In the genomic region with DNA sequence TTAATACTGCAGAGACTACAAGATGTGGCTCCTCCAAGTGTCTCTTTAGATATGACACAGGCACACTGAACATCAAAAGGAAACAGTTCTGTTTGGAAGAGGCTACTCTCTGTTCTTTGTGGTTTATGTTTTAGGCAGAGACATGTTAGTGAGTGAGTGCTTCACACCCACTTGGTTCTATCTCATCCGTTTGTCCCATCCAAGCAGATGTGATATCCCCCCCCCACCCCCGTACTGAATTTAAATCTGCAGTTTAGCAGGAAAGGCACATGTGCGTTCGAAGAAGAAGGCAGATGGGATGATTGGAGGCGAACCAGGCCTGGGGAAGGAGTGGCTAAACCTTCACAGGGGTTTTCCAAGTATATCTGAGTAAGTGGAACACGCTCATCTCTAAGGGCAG, we compare ENCODE assay signal across 17 mouse cellular contexts.
DNase-seq lines count a peak whose midpoint lies in the region; ATAC-seq and TF ChIP-seq lines count a peak whose summit lies in the region.
"Had no signal": no experiment of that assay in that cellular context is flagged by ENCODE, and none has a peak within 500 bp of the region (broad histone marks: within the 10 kb centered on the region; RNA-seq: fewer than 3 reads in every experiment).

No protein-coding gene starts in this region.

- no peak for DNase-seq in liver, postnatal 0 days
- peak; percentile 44 for DNase-seq in T-cell, adult 2 months (ENCODE audit: low spot score)
- peak; percentile 27 to 45 for DNase-seq in frontal cortex, postnatal 36 days (ENCODE audit: low spot score in 2 of 2)
- DNase-seq in right cerebral cortex, postnatal 14 days: peak; percentile 24
- no peak for DNase-seq in embryonic facial prominence, embryonic 10.5 days (ENCODE audit: low spot score)
- no peak for DNase-seq in adrenal gland, adult 8-10 months
- DNase-seq: adrenal gland, adult 2 months; cerebellum, postnatal 10 days; heart, adult 2 months; lung, postnatal 10 days had no signal

- TF ChIP-seq EP300 in liver, postnatal 0 days (IDR thresholded peaks at IDR 0.05; ENCODE audit: low read depth): no peak

- H3K27me3 ChIP-seq in liver, embryonic 12.5 days (replicated peaks): no peaks in the 10 kb centered on the region
- H3K27me3 ChIP-seq in liver, postnatal 0 days (ENCODE audit: insufficient read depth, low read length): no peaks in the 10 kb centered on the region
- H3K27me3 ChIP-seq in embryonic facial prominence, embryonic 10.5 days (replicated peaks; ENCODE audit: low read depth, poor library complexity, severe bottlenecking): no peaks in the 10 kb centered on the region
- H3K27me3 ChIP-seq: embryonic facial prominence, embryonic 13.5 days; kidney, embryonic 15.5 days; limb, embryonic 15.5 days; midbrain, embryonic 12.5 days had no signal

- peaks cover 9% of the 10 kb centered on the region; the same call in 1 of the 2 replicates for H3K4me1 ChIP-seq in liver, embryonic 12.5 days
- H3K4me1 ChIP-seq in liver, postnatal 0 days (ENCODE audit: insufficient read depth): no peaks in the 10 kb centered on the region
- 0 out of 2 replicates have a peak, but pooled peaks cover 3% of the 10 kb centered on the region for H3K4me1 ChIP-seq in embryonic facial prominence, embryonic 10.5 days
- H3K4me1 ChIP-seq: embryonic facial prominence, embryonic 13.5 days; kidney, embryonic 15.5 days; limb, embryonic 15.5 days; midbrain, embryonic 12.5 days had no signal

- no peak for TF ChIP-seq CTCF in liver, postnatal 0 days (IDR thresholded peaks at IDR 0.05; ENCODE audit: low read depth)

- 48% methylated on average over 6 of the region's 6 CpGs for WGBS in liver, embryonic 12.5 days (ENCODE audit: insufficient replicate concordance)
- WGBS in liver, postnatal 0 days (ENCODE audit: insufficient replicate concordance): 57% methylated on average over 6 of the region's 6 CpGs
- 90% methylated on average over 6 of the region's 6 CpGs for WGBS in embryonic facial prominence, embryonic 10.5 days

- no peak overlapping the region for H3K9ac ChIP-seq in liver, embryonic 12.5 days
- no peak overlapping the region for H3K9ac ChIP-seq in liver, postnatal 0 days (replicated peaks)
- H3K9ac ChIP-seq: embryonic facial prominence, embryonic 13.5 days; hindbrain, embryonic 14.5 days; kidney, embryonic 15.5 days; limb, embryonic 15.5 days; midbrain, embryonic 12.5 days had no signal

- H3K4me2 ChIP-seq in liver, embryonic 12.5 days: no peak overlapping the region
- H3K4me2 ChIP-seq in liver, postnatal 0 days (ENCODE audit: low read depth, low read length): no peak overlapping the region
- H3K4me2 ChIP-seq: embryonic facial prominence, embryonic 13.5 days; hindbrain, embryonic 14.5 days; kidney, embryonic 15.5 days; limb, embryonic 15.5 days; midbrain, embryonic 12.5 days had no signal

- no peaks in the 10 kb centered on the region for H3K9me3 ChIP-seq in liver, embryonic 12.5 days (replicated peaks)
- H3K9me3 ChIP-seq in liver, postnatal 0 days (ENCODE audit: low read length): no peaks in the 10 kb centered on the region
- H3K9me3 ChIP-seq in embryonic facial prominence, embryonic 10.5 days: no peaks in the 10 kb centered on the region
- H3K9me3 ChIP-seq: embryonic facial prominence, embryonic 13.5 days; forebrain, embryonic 10.5 days; kidney, embryonic 15.5 days; limb, embryonic 15.5 days; midbrain, embryonic 12.5 days had no signal

- ATAC-seq in liver, embryonic 12.5 days: peak; percentile 36
- no peak for ATAC-seq in liver, postnatal 0 days

- H3K27ac ChIP-seq in liver, embryonic 12.5 days: no peak overlapping the region
- no peak overlapping the region for H3K27ac ChIP-seq in liver, postnatal 0 days (ENCODE audit: low read depth)
- H3K27ac ChIP-seq in embryonic facial prominence, embryonic 10.5 days (replicated peaks): no peak overlapping the region
- H3K27ac ChIP-seq: embryonic facial prominence, embryonic 13.5 days; forebrain, embryonic 10.5 days; heart, adult 2 months; hindbrain, embryonic 14.5 days; kidney, embryonic 15.5 days; limb, embryonic 15.5 days; midbrain, embryonic 12.5 days had no signal

- no peak overlapping the region for H3K4me3 ChIP-seq in liver, embryonic 12.5 days
- no peak overlapping the region for H3K4me3 ChIP-seq in liver, postnatal 0 days (ENCODE audit: low read depth, low read length)
- no peak overlapping the region for H3K4me3 ChIP-seq in embryonic facial prominence, embryonic 10.5 days
- H3K4me3 ChIP-seq: embryonic facial prominence, embryonic 13.5 days; forebrain, embryonic 10.5 days; heart, adult 2 months; kidney, embryonic 15.5 days; limb, embryonic 15.5 days; midbrain, embryonic 12.5 days had no signal

- H3K36me3 ChIP-seq in liver, embryonic 12.5 days: no peaks in the 10 kb centered on the region
- H3K36me3 ChIP-seq in liver, postnatal 0 days (replicated peaks; ENCODE audit: insufficient read depth, low read length): no peaks in the 10 kb centered on the region
- no peaks in the 10 kb centered on the region for H3K36me3 ChIP-seq in embryonic facial prominence, embryonic 10.5 days (replicated peaks)
- H3K36me3 ChIP-seq: embryonic facial prominence, embryonic 13.5 days; forebrain, embryonic 10.5 days; kidney, embryonic 15.5 days; limb, embryonic 15.5 days; midbrain, embryonic 12.5 days had no signal

Comparison
In these comparisons a context has a peak if more than half of its experiments do, and no peak if none do; other contexts are left out.
1. DNase-seq: peak in T-cell, adult 2 months (single experiment), frontal cortex, postnatal 36 days (2 of 2) and right cerebral cortex, postnatal 14 days (single experiment); none in liver, postnatal 0 days (single experiment), embryonic facial prominence, embryonic 10.5 days (single experiment) and adrenal gland, adult 8-10 months (single experiment).